Mouse (Mus musculus): ENCODE measurements around the gene Prkd1. TPM values are rescaled to one million over a fixed set of nuclear protein-coding genes. Genes with fewer than 3 reads are reported as not detected.

The Prkd1 gene
- total RNA-seq (2014; fragmentation: Nextera tagmentation) (not detected in 2 replicates), total RNA-seq (2017) (0.05 and 0.06 TPM in 2 replicates), polyA plus RNA-seq (2012) (not detected in 2 replicates)

- ATAC-seq (ENCODE audit: extremely low read depth, insufficient number of reproducible peaks, low FRiP score, poor library complexity, severe bottlenecking) (no peak), DNase-seq (ENCODE audit: low spot score) (no peak)
- TF ChIP-seq POLR2AphosphoS5 (IDR thresholded peaks at IDR 0.05; ENCODE audit: insufficient replicate concordance, low read depth, low read length) (no peak), GATA2 (IDR thresholded peaks at IDR 0.05; ENCODE audit: borderline replicate concordance, low read depth, low read length) (no peak), GATA1 (IDR thresholded peaks at IDR 0.05; ENCODE audit: borderline replicate concordance, low read length) (no peak), TAL1 (conservative IDR thresholded peaks at IDR 0.05; ENCODE audit: low read depth, low read length) (no peak)
Observed at GRCm38 (mm10) chr12:50648671-50649541, at the start of gene Prkd1. Prkd1 (minus strand) TSS chr12:50649098.

GRCm38 (mm10) chr12:50697492-50697891, 48.6 kb upstream of the Prkd1 start:
- DNase-seq (ENCODE audit: low spot score): no peak

More at GRCm38 (mm10) chr12:50648671-50649541, at the start of gene Prkd1:
- peaks cover 3% of the 10 kb centered on the region; the same call in 1 of the 2 replicates for H3K4me1 ChIP-seq (ENCODE audit: insufficient read depth, low read depth, low read length)
- peaks cover 32% of the 10 kb centered on the region for H3K9me3 ChIP-seq (replicated peaks)
- H3K27me3 ChIP-seq (ENCODE audit: insufficient read depth, low read length): peaks cover 5% of the 10 kb centered on the region; the same call in 1 of the 2 replicates
- peak within 1 kb of the TSS; percentile 44; the same call in 1 of the 2 replicates for H3K4me3 ChIP-seq (ENCODE audit: low read depth, low read length)
- no peaks in the 10 kb centered on the region for H3K36me3 ChIP-seq (replicated peaks)

GRCm38 (mm10) chr12:50648176-50648670, 675 bp downstream of the Prkd1 start:
- DNase-seq (ENCODE audit: low spot score) (no peak), ATAC-seq (ENCODE audit: extremely low read depth, insufficient number of reproducible peaks, low FRiP score, poor library complexity, severe bottlenecking) (no peak)
- Histone ChIP-seq H3K9me3 (replicated peaks) (peaks cover 30% of the 10 kb centered on the region), H3K4me1 (ENCODE audit: insufficient read depth, low read depth, low read length) (peaks cover 3% of the 10 kb centered on the region; the same call in 1 of the 2 replicates), H3K4me3 (ENCODE audit: low read depth, low read length) (peak overlapping the region; percentile 44; the same call in 1 of the 2 replicates), H3K27me3 (ENCODE audit: insufficient read depth, low read length) (peaks cover 5% of the 10 kb centered on the region; the same call in 1 of the 2 replicates), H3K36me3 (replicated peaks) (no peaks in the 10 kb centered on the region)
- TF ChIP-seq POLR2AphosphoS5 (IDR thresholded peaks at IDR 0.05; ENCODE audit: insufficient replicate concordance, low read depth, low read length) (no peak), TAL1 (conservative IDR thresholded peaks at IDR 0.05; ENCODE audit: low read depth, low read length) (no peak), CTCF (IDR thresholded peaks at IDR 0.05; ENCODE audit: low read depth, low read length) (no peak), GATA1 (IDR thresholded peaks at IDR 0.05; ENCODE audit: borderline replicate concordance, low read length) (no peak), GATA2 (IDR thresholded peaks at IDR 0.05; ENCODE audit: borderline replicate concordance, low read depth, low read length) (no peak)

More at GRCm38 (mm10) chr12:50697492-50697891, 48.6 kb upstream of the Prkd1 start:
- Histone ChIP-seq H3K36me3 (replicated peaks) (no peaks in the 10 kb centered on the region), H3K4me3 (ENCODE audit: low read depth, low read length) (no peak overlapping the region), H3K27me3 (ENCODE audit: insufficient read depth, low read length) (no peaks in the 10 kb centered on the region), H3K4me1 (ENCODE audit: insufficient read depth, low read depth, low read length) (no peaks in the 10 kb centered on the region), H3K9me3 (replicated peaks) (no peaks in the 10 kb centered on the region)
- ATAC-seq (ENCODE audit: extremely low read depth, insufficient number of reproducible peaks, low FRiP score, poor library complexity, severe bottlenecking): no peak
- TF ChIP-seq GATA2 (IDR thresholded peaks at IDR 0.05; ENCODE audit: borderline replicate concordance, low read depth, low read length) (no peak), POLR2AphosphoS5 (IDR thresholded peaks at IDR 0.05; ENCODE audit: insufficient replicate concordance, low read depth, low read length) (no peak), TAL1 (conservative IDR thresholded peaks at IDR 0.05; ENCODE audit: low read depth, low read length) (no peak), CTCF (IDR thresholded peaks at IDR 0.05; ENCODE audit: low read depth, low read length) (no peak), GATA1 (IDR thresholded peaks at IDR 0.05; ENCODE audit: borderline replicate concordance, low read length) (no peak)

GRCm38 (mm10) chr12:50646857-50647256, 2.0 kb downstream of the Prkd1 start:
- TF ChIP-seq GATA2 (IDR thresholded peaks at IDR 0.05; ENCODE audit: borderline replicate concordance, low read depth, low read length): no peak
- TF ChIP-seq GATA1 (IDR thresholded peaks at IDR 0.05; ENCODE audit: borderline replicate concordance, low read length): no peak
- TF ChIP-seq TAL1 (conservative IDR thresholded peaks at IDR 0.05; ENCODE audit: low read depth, low read length): no peak
- TF ChIP-seq POLR2AphosphoS5 (IDR thresholded peaks at IDR 0.05; ENCODE audit: insufficient replicate concordance, low read depth, low read length): no peak
- TF ChIP-seq CTCF (IDR thresholded peaks at IDR 0.05; ENCODE audit: low read depth, low read length): no peak

GRCm38 (mm10) chr12:50642671-50643070, 6.2 kb downstream of the Prkd1 start:
- TF ChIP-seq TAL1 (conservative IDR thresholded peaks at IDR 0.05; ENCODE audit: low read depth, low read length) (no peak), GATA1 (IDR thresholded peaks at IDR 0.05; ENCODE audit: borderline replicate concordance, low read length) (no peak), GATA2 (IDR thresholded peaks at IDR 0.05; ENCODE audit: borderline replicate concordance, low read depth, low read length) (no peak), POLR2AphosphoS5 (IDR thresholded peaks at IDR 0.05; ENCODE audit: insufficient replicate concordance, low read depth, low read length) (no peak), CTCF (IDR thresholded peaks at IDR 0.05; ENCODE audit: low read depth, low read length) (no peak)
- H3K9me3 ChIP-seq (replicated peaks): 0 out of 2 replicates have a peak, but pooled peaks cover 12% of the 10 kb centered on the region
- no peaks in the 10 kb centered on the region for H3K27me3 ChIP-seq (ENCODE audit: insufficient read depth, low read length)
- no peak overlapping the region for H3K4me3 ChIP-seq (ENCODE audit: low read depth, low read length)
- DNase-seq (ENCODE audit: low spot score): no peak
- H3K4me1 ChIP-seq (ENCODE audit: insufficient read depth, low read depth, low read length): no peaks in the 10 kb centered on the region
- H3K36me3 ChIP-seq (replicated peaks): no peaks in the 10 kb centered on the region
- ATAC-seq (ENCODE audit: extremely low read depth, insufficient number of reproducible peaks, low FRiP score, poor library complexity, severe bottlenecking): no peak

More at GRCm38 (mm10) chr12:50646857-50647256, 2.0 kb downstream of the Prkd1 start:
- Histone ChIP-seq H3K9me3 (replicated peaks) (peaks cover 28% of the 10 kb centered on the region), H3K27me3 (ENCODE audit: insufficient read depth, low read length) (peaks cover 5% of the 10 kb centered on the region; the same call in 1 of the 2 replicates), H3K4me1 (ENCODE audit: insufficient read depth, low read depth, low read length) (peaks cover 3% of the 10 kb centered on the region; the same call in 1 of the 2 replicates), H3K36me3 (replicated peaks) (no peaks in the 10 kb centered on the region), H3K4me3 (ENCODE audit: low read depth, low read length) (no peak overlapping the region)
- ATAC-seq (ENCODE audit: extremely low read depth, insufficient number of reproducible peaks, low FRiP score, poor library complexity, severe bottlenecking): no peak
- DNase-seq (ENCODE audit: low spot score): no peak

GRCm38 (mm10) chr12:50640171-50640570, 8.7 kb downstream of the Prkd1 start:
- Histone ChIP-seq H3K9me3 (replicated peaks) (0 out of 2 replicates have a peak, but pooled peaks cover 8% of the 10 kb centered on the region), H3K4me1 (ENCODE audit: insufficient read depth, low read depth, low read length) (no peaks in the 10 kb centered on the region), H3K4me3 (ENCODE audit: low read depth, low read length) (no peak overlapping the region), H3K27me3 (ENCODE audit: insufficient read depth, low read length) (no peaks in the 10 kb centered on the region), H3K36me3 (replicated peaks) (no peaks in the 10 kb centered on the region)
- no peak for ATAC-seq (ENCODE audit: extremely low read depth, insufficient number of reproducible peaks, low FRiP score, poor library complexity, severe bottlenecking)
- TF ChIP-seq POLR2AphosphoS5 (IDR thresholded peaks at IDR 0.05; ENCODE audit: insufficient replicate concordance, low read depth, low read length): no peak
- TF ChIP-seq TAL1 (conservative IDR thresholded peaks at IDR 0.05; ENCODE audit: low read depth, low read length): no peak
- TF ChIP-seq GATA1 (IDR thresholded peaks at IDR 0.05; ENCODE audit: borderline replicate concordance, low read length): no peak
- TF ChIP-seq GATA2 (IDR thresholded peaks at IDR 0.05; ENCODE audit: borderline replicate concordance, low read depth, low read length): no peak
- no peak for TF ChIP-seq CTCF (IDR thresholded peaks at IDR 0.05; ENCODE audit: low read depth, low read length)
- DNase-seq (ENCODE audit: low spot score): no peak

Measured in G1E (cell line).